8 mouse cellular contexts compared by ENCODE assay signal in genomic region chr10:80656130-80656862, GRCm38 (mm10). TPM values are rescaled to one million over a fixed set of nuclear protein-coding genes. Genes with fewer than 3 reads are reported as not detected.
DNase-seq lines count a peak whose midpoint lies in the region; ATAC-seq and TF ChIP-seq lines count a peak whose summit lies in the region.

No protein-coding gene starts in this region.

- peaks cover 16% of the 10 kb centered on the region for H3K36me3 ChIP-seq in hindbrain, embryonic 10.5 days
- H3K36me3 ChIP-seq in lung, postnatal 0 days (ENCODE audit: insufficient read depth, low read length): no peaks in the 10 kb centered on the region

- TF ChIP-seq EP300 in lung, postnatal 0 days (IDR thresholded peaks at IDR 0.05): no peak

- peak overlapping the region; percentile 89 for H3K9ac ChIP-seq in lung, postnatal 0 days (replicated peaks; ENCODE audit: low read depth)

- peak overlapping the region; percentile 97 for H3K4me2 ChIP-seq in lung, postnatal 0 days (replicated peaks; ENCODE audit: low read depth, low read length)

- H3K27me3 ChIP-seq in hindbrain, embryonic 10.5 days (ENCODE audit: insufficient read depth, poor library complexity, severe bottlenecking): no peaks in the 10 kb centered on the region
- H3K27me3 ChIP-seq in lung, postnatal 0 days (replicated peaks; ENCODE audit: insufficient read depth, low read length): no peaks in the 10 kb centered on the region

- peak overlapping the region; percentile 96 for H3K27ac ChIP-seq in hindbrain, embryonic 10.5 days
- H3K27ac ChIP-seq in lung, postnatal 0 days (ENCODE audit: low read length): peak overlapping the region; percentile 84

- H3K9me3 ChIP-seq in hindbrain, embryonic 10.5 days: no peaks in the 10 kb centered on the region
- no peaks in the 10 kb centered on the region for H3K9me3 ChIP-seq in lung, postnatal 0 days (ENCODE audit: low read length)

- ATAC-seq in lung, postnatal 0 days: peak; percentile 88

- DNase-seq in MEL-GATA-1-ER (ENCODE audit: extremely low read depth, low read depth): peak; percentile 94
- DNase-seq in cerebellum, adult 8-10 months: peak; percentile 97
- peak; percentile 99 for DNase-seq in forelimb bud, embryonic 11.5 days (ENCODE audit: low read depth, low spot score)
- DNase-seq in hindbrain, embryonic 10.5 days (ENCODE audit: low spot score): peak; percentile 98
- DNase-seq in layer of hippocampus, adult 9-11 months: peak; percentile 97
- DNase-seq in lung, postnatal 0 days (ENCODE audit: low spot score): peak; percentile 100
- DNase-seq in ovary, postnatal 14 days (ENCODE audit: low spot score): peak; percentile 98
- peak; percentile 98 for DNase-seq in thymus, postnatal 14 days

- TF ChIP-seq CTCF in lung, postnatal 0 days (IDR thresholded peaks at IDR 0.05): no peak

- H3K4me3 ChIP-seq in hindbrain, embryonic 10.5 days: peak overlapping the region; percentile 91
- peak overlapping the region; percentile 87 for H3K4me3 ChIP-seq in lung, postnatal 0 days (ENCODE audit: low read depth, low read length)

- under 1% methylated on average over 72 of the region's 72 CpGs for WGBS in hindbrain, embryonic 10.5 days
- WGBS in lung, postnatal 0 days: 2% methylated on average over 67 of the region's 72 CpGs

- H3K4me1 ChIP-seq in hindbrain, embryonic 10.5 days (replicated peaks): peaks cover 50% of the 10 kb centered on the region
- peaks cover 5% of the 10 kb centered on the region; the same call in 1 of the 2 replicates for H3K4me1 ChIP-seq in lung, postnatal 0 days (ENCODE audit: insufficient read depth, low read depth, low read length)

RNA-seq across cellular contexts. Expression of gene Btbd2, which starts 0.6 kb away (rescaled TPM):
- 77.0 and 77.1 TPM in 2 replicates for polyA plus RNA-seq in hindbrain, embryonic 10.5 days (2016; fragmentation: Nextera tagmentation; extraction: Ambion mirVana)
- 41.7 and 42.9 TPM in 2 replicates for polyA plus RNA-seq in lung, postnatal 0 days (2015; fragmentation: Nextera tagmentation; extraction: Ambion mirVana)

RNA-seq across cellular contexts. Expression of gene Mknk2, which starts 21.6 kb away (rescaled TPM):
- polyA plus RNA-seq in hindbrain, embryonic 10.5 days (2016; fragmentation: Nextera tagmentation; extraction: Ambion mirVana): 93.2 and 97.8 TPM in 2 replicates
- polyA plus RNA-seq in lung, postnatal 0 days (2015; fragmentation: Nextera tagmentation; extraction: Ambion mirVana): 92.2 and 103 TPM in 2 replicates

RNA-seq across cellular contexts. Expression of gene Csnk1g2, which starts 33.7 kb away (rescaled TPM):
- polyA plus RNA-seq in hindbrain, embryonic 10.5 days (2016; fragmentation: Nextera tagmentation; extraction: Ambion mirVana): 169 and 180 TPM in 2 replicates
- polyA plus RNA-seq in lung, postnatal 0 days (2015; fragmentation: Nextera tagmentation; extraction: Ambion mirVana): 97.7 and 111 TPM in 2 replicates

RNA-seq across cellular contexts. Expression of gene Mob3a, which starts 45.5 kb away (rescaled TPM):
- polyA plus RNA-seq in hindbrain, embryonic 10.5 days (2016; fragmentation: Nextera tagmentation; extraction: Ambion mirVana): 68.8 and 77.2 TPM in 2 replicates
- 32.6 and 37.0 TPM in 2 replicates for polyA plus RNA-seq in lung, postnatal 0 days (2015; fragmentation: Nextera tagmentation; extraction: Ambion mirVana)

RNA-seq across cellular contexts. Expression of gene Izumo4, which starts 45.7 kb away (rescaled TPM):
- 13.7 and 18.7 TPM in 2 replicates for polyA plus RNA-seq in hindbrain, embryonic 10.5 days (2016; fragmentation: Nextera tagmentation; extraction: Ambion mirVana)
- polyA plus RNA-seq in lung, postnatal 0 days (2015; fragmentation: Nextera tagmentation; extraction: Ambion mirVana): 28.7 and 28.8 TPM in 2 replicates

Comparison
In these comparisons a context has a peak if more than half of its experiments do, and no peak if none do; other contexts are left out.
1. Peak in every context shown above with its lines: DNase-seq, ATAC-seq, H3K4me3 ChIP-seq and H3K27ac ChIP-seq.